Mouse (Mus musculus): ENCODE measurements around the gene Atp2a1. TPM values are rescaled to one million over a fixed set of nuclear protein-coding genes. Genes with fewer than 3 reads are reported as not detected.

The Atp2a1 gene
- polyA plus RNA-seq, 1 experiment, result 5.2 TPM

- peak; percentile 91 for DNase-seq
- Histone ChIP-seq H3K27ac (ENCODE audit: control insufficient read depth, insufficient read depth, low read length) (peak overlapping the region; percentile 88), H3K27me3 (ENCODE audit: control insufficient read depth, insufficient read depth, low read length) (no peaks in the 10 kb centered on the region), H3K4me3 (ENCODE audit: control insufficient read depth, insufficient read depth, low read length) (peak overlapping the region; percentile 87), H3K4me1 (replicated peaks; ENCODE audit: control insufficient read depth, insufficient read depth, low read length) (peaks cover 2% of the 10 kb centered on the region; the same call in 1 of the 2 replicates), H3K36me3 (ENCODE audit: control insufficient read depth, insufficient read depth, low read length) (peaks cover 40% of the 10 kb centered on the region)
- WGBS, result under 1% methylated on average over 54 of the region's 57 CpGs
- no peak for TF ChIP-seq CTCF (IDR thresholded peaks at IDR 0.05; ENCODE audit: borderline replicate concordance, control insufficient read depth, extremely low read depth, insufficient read depth, low read length, poor library complexity)
- TF ChIP-seq POLR2A (IDR thresholded peaks at IDR 0.05; ENCODE audit: control insufficient read depth, extremely low read depth, insufficient read depth, low read length, poor library complexity), result peak; percentile 62; the same call in 1 of the 2 replicates
These were observed 39.3 kb upstream of the Atp2a1 start for GRCm38 (mm10) chr7:126502023-126502741.

GRCm38 (mm10) chr7:126501684-126502022 lies 38.7 kb upstream of the Atp2a1 start:
- H3K27me3 ChIP-seq (ENCODE audit: control insufficient read depth, insufficient read depth, low read length), result no peaks in the 10 kb centered on the region
- peak overlapping the region; percentile 83 for H3K27ac ChIP-seq (ENCODE audit: control insufficient read depth, insufficient read depth, low read length)
- no peak for DNase-seq
- no peak for TF ChIP-seq POLR2A (IDR thresholded peaks at IDR 0.05; ENCODE audit: control insufficient read depth, extremely low read depth, insufficient read depth, low read length, poor library complexity)
- TF ChIP-seq CTCF (IDR thresholded peaks at IDR 0.05; ENCODE audit: borderline replicate concordance, control insufficient read depth, extremely low read depth, insufficient read depth, low read length, poor library complexity), result no peak
- peak overlapping the region; percentile 87 for H3K4me3 ChIP-seq (ENCODE audit: control insufficient read depth, insufficient read depth, low read length)
- H3K4me1 ChIP-seq (replicated peaks; ENCODE audit: control insufficient read depth, insufficient read depth, low read length), result peaks cover 2% of the 10 kb centered on the region
- 3% methylated on average over 9 of the region's 9 CpGs for WGBS
- H3K36me3 ChIP-seq (ENCODE audit: control insufficient read depth, insufficient read depth, low read length), result peaks cover 45% of the 10 kb centered on the region

GRCm38 (mm10) chr7:126499416-126499815 lies 36.5 kb upstream of the Atp2a1 start:
- WGBS, result 97% methylated on average over 7 of the region's 7 CpGs
- H3K4me3 ChIP-seq (ENCODE audit: control insufficient read depth, insufficient read depth, low read length), result no peak overlapping the region
- TF ChIP-seq POLR2A (IDR thresholded peaks at IDR 0.05; ENCODE audit: control insufficient read depth, extremely low read depth, insufficient read depth, low read length, poor library complexity) (no peak), CTCF (IDR thresholded peaks at IDR 0.05; ENCODE audit: borderline replicate concordance, control insufficient read depth, extremely low read depth, insufficient read depth, low read length, poor library complexity) (no peak)
- peaks cover 2% of the 10 kb centered on the region for H3K4me1 ChIP-seq (replicated peaks; ENCODE audit: control insufficient read depth, insufficient read depth, low read length)
- H3K27ac ChIP-seq (ENCODE audit: control insufficient read depth, insufficient read depth, low read length), result no peak overlapping the region
- no peak for DNase-seq
- no peaks in the 10 kb centered on the region for H3K27me3 ChIP-seq (ENCODE audit: control insufficient read depth, insufficient read depth, low read length)
- H3K36me3 ChIP-seq (ENCODE audit: control insufficient read depth, insufficient read depth, low read length), result peaks cover 67% of the 10 kb centered on the region

GRCm38 (mm10) chr7:126497966-126498365 lies 35.1 kb upstream of the Atp2a1 start:
- peaks cover 82% of the 10 kb centered on the region for H3K36me3 ChIP-seq (ENCODE audit: control insufficient read depth, insufficient read depth, low read length)
- WGBS, result 97% methylated on average over 12 of the region's 12 CpGs
- DNase-seq, result no peak
- no peak overlapping the region for H3K4me3 ChIP-seq (ENCODE audit: control insufficient read depth, insufficient read depth, low read length)
- H3K4me1 ChIP-seq (replicated peaks; ENCODE audit: control insufficient read depth, insufficient read depth, low read length), result peaks cover 2% of the 10 kb centered on the region
- no peak for TF ChIP-seq POLR2A (IDR thresholded peaks at IDR 0.05; ENCODE audit: control insufficient read depth, extremely low read depth, insufficient read depth, low read length, poor library complexity)
- TF ChIP-seq CTCF (IDR thresholded peaks at IDR 0.05; ENCODE audit: borderline replicate concordance, control insufficient read depth, extremely low read depth, insufficient read depth, low read length, poor library complexity), result no peak
- no peak overlapping the region for H3K27ac ChIP-seq (ENCODE audit: control insufficient read depth, insufficient read depth, low read length)
- H3K27me3 ChIP-seq (ENCODE audit: control insufficient read depth, insufficient read depth, low read length), result no peaks in the 10 kb centered on the region

- H3K27ac ChIP-seq (ENCODE audit: control insufficient read depth, insufficient read depth, low read length), result no peak overlapping the region
- 95% methylated on average over 5 of the region's 5 CpGs for WGBS
These were observed 33.6 kb upstream of the Atp2a1 start for GRCm38 (mm10) chr7:126496475-126496874.

GRCm38 (mm10) chr7:126494120-126494519 lies 31.2 kb upstream of the Atp2a1 start:
- DNase-seq, result no peak
- no peak overlapping the region for H3K4me3 ChIP-seq (ENCODE audit: control insufficient read depth, insufficient read depth, low read length)
- no peaks in the 10 kb centered on the region; the same call in 1 of the 2 replicates for H3K4me1 ChIP-seq (replicated peaks; ENCODE audit: control insufficient read depth, insufficient read depth, low read length)
- TF ChIP-seq POLR2A (IDR thresholded peaks at IDR 0.05; ENCODE audit: control insufficient read depth, extremely low read depth, insufficient read depth, low read length, poor library complexity), result no peak
- no peak for TF ChIP-seq CTCF (IDR thresholded peaks at IDR 0.05; ENCODE audit: borderline replicate concordance, control insufficient read depth, extremely low read depth, insufficient read depth, low read length, poor library complexity)
- peaks cover 86% of the 10 kb centered on the region for H3K36me3 ChIP-seq (ENCODE audit: control insufficient read depth, insufficient read depth, low read length)
- 95% methylated on average over 6 of the region's 6 CpGs for WGBS
- no peak overlapping the region for H3K27ac ChIP-seq (ENCODE audit: control insufficient read depth, insufficient read depth, low read length)
- H3K27me3 ChIP-seq (ENCODE audit: control insufficient read depth, insufficient read depth, low read length), result no peaks in the 10 kb centered on the region

More at GRCm38 (mm10) chr7:126496475-126496874, 33.6 kb upstream of the Atp2a1 start:
- TF ChIP-seq POLR2A (IDR thresholded peaks at IDR 0.05; ENCODE audit: control insufficient read depth, extremely low read depth, insufficient read depth, low read length, poor library complexity) (no peak), CTCF (IDR thresholded peaks at IDR 0.05; ENCODE audit: borderline replicate concordance, control insufficient read depth, extremely low read depth, insufficient read depth, low read length, poor library complexity) (no peak)
- Histone ChIP-seq H3K4me3 (ENCODE audit: control insufficient read depth, insufficient read depth, low read length) (no peak overlapping the region), H3K27me3 (ENCODE audit: control insufficient read depth, insufficient read depth, low read length) (no peaks in the 10 kb centered on the region), H3K4me1 (replicated peaks; ENCODE audit: control insufficient read depth, insufficient read depth, low read length) (peaks cover 2% of the 10 kb centered on the region; the same call in 1 of the 2 replicates), H3K36me3 (ENCODE audit: control insufficient read depth, insufficient read depth, low read length) (peaks cover 97% of the 10 kb centered on the region)
- DNase-seq, result no peak
